Mouse (Mus musculus): ENCODE data around the gene Arap1.

Arap1 gene

DNA sequence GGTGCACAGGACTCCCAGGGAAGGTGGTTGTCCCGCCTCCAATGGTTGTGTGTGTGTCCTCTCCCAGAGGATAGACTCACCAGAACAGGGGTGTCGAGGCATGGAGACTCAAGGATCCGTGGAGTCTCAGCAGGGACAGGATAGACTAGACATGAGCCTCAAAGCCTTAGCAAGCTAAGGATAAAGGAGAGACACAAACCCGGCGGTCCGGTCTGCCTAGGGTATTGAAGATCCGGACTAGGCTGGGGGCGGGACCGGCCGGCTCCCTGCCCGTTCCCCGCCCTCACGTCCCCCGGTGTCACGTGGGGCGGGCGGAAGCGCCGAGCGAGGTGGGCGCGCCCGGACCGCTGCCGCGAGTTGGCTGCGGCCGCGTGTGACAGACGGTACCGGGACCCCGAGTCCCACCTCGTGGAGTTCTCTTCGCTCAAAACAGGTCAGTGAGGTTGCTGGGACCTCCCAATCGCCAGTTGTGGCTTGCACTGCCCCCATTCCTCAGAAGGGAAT, at the start of gene Arap1:
Arap1 (plus strand) TSS at position 301 of the 504 bp plus-strand sequence.
- DNase-seq (ENCODE audit: low spot score) = no peak

- DNase-seq (ENCODE audit: low spot score) = no peak
Observed at GRCm38 (mm10) chr7:101298375-101298774, 49.5 kb upstream of the Arap1 start.

DNA sequence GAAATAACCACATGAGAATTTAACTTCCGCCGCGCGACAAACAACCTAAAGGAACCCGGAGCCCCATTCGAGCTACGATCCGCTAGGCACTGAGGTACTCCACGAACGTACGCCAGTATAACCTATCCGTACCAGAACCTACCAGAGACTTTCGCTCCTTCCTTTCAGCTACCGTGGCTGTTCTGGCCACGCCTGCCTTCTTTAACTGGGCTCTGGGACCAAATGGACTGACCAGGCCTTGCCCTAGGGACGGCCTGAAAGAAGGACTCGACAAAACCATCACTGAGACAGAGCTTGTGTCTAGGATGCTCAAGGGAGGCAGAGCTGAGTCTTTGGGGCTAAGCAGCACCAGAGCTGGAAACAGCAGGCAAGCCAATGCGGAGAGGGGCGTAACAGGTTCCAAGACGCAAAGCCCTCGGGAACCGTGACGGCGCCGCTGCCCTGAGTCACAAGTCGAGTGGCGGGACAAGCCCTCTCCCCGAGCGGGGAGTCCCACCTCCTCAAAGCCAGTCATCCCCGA, 46.4 kb upstream of the Arap1 start:
- no peak for DNase-seq (ENCODE audit: low spot score)

GRCm38 (mm10) chr7:101301881-101302456, 45.9 kb upstream of the Arap1 start, which contains the start of gene Atg16l2:
Atg16l2 (minus strand) TSS chr7:101302251.
- DNase-seq (ENCODE audit: low spot score) = peak; percentile 65

DNA sequence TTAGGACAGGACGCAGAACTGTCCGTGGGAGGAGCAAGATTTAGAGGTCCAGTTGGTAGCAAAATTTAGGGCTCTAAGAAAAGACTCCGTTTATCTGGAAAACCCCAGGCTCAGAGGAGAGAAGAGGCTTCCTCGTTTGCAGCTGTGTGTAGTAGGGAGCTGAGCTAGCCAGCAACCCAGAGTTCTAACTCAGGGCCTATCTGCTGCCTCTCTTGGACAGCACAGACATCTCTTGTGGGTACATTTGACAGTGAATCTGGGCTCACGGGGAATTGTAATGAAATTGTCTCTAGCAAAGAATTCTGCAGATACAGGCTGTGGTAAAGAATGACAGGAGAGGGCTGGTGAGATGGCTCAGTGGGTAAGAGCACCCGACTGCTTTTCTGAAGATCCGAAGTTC, 45.2 kb upstream of the Arap1 start:
- DNase-seq (ENCODE audit: low spot score) = no peak

DNA sequence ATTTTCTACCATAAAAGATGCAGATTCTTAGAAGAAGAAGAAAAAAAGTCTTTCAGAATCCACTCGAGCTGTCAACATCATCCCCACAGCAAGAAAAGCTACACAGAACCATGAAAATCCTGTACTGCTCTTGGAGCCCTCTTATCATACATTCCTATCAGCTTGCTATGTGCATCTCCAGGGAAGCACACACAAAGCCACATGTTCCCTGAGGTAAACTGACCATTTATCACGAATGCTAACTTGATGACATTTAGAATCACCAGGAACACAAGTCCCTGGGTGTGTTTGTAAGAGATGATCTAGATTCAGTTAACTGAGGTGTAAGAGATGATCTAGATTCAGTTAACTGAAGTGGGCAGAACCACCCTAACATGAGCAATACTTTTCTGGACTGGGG, 41.0 kb upstream of the Arap1 start:
- DNase-seq (ENCODE audit: low spot score) = no peak

GRCm38 (mm10) chr7:101309985-101310326, 37.9 kb upstream of the Arap1 start:
- no peak for DNase-seq (ENCODE audit: low spot score)

DNA sequence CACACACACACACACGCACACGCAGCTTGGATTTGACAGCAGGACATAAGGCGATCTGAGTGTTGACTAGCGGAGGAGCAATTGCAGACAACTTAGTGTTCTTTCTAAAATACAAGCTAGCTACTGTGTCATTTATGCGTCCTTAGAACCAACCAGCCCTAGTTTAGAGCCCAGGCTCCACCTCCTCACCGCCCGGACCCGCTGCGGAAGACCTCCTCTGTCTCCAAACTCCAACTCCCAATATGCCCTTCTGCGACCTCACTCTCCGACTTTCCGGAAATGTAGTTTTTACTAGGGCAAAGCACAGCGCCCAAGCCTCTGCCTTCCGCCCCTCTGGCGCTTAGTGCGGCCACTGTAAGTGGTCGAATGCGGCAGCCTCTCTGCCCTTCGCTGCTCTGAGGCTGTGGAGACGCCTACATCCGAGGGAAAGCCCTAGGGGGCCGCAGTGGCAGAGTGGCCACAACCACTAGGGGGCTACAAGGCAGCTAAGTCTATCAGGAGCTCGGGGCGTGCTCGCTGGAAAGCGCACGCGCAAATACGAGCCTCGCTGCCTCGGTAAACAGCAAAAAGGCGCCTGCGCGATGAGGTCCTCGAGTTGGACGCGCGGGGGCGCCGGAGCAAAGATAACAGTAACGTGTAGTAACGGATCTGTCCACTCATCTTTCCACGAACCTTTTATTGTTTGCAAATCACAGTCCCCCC, 37.4 kb upstream of the Arap1 start:
- DNase-seq (ENCODE audit: low spot score) = peak; percentile 80

GRCm38 (mm10) chr7:101311061-101311460, 36.8 kb upstream of the Arap1 start:
- no peak for DNase-seq (ENCODE audit: low spot score)

DNA sequence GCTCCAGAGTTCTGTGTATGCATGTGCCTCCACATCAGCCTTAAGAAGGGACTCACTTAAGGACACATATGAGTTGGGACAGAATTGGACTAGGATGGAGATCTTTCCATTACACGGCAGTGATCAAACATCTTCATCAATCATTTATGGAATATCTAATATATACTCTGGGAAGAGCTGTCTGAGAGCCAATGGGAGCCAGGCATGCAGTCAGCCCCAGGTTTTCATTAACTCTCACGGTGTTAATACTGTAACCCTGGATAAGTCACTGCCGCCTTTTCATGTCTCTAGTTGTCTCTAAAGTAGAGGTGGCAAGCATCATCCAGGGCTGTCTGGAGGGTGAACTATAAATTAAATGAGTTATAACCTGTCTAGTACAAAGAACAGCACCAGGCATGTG, 34.8 kb upstream of the Arap1 start:
- no peak for DNase-seq (ENCODE audit: low spot score)

GRCm38 (mm10) chr7:101314396-101314795, 33.5 kb upstream of the Arap1 start:
- DNase-seq (ENCODE audit: low spot score) = no peak

GRCm38 (mm10) chr7:101315699-101316098, 32.2 kb upstream of the Arap1 start:
- no peak for DNase-seq (ENCODE audit: low spot score)

DNA sequence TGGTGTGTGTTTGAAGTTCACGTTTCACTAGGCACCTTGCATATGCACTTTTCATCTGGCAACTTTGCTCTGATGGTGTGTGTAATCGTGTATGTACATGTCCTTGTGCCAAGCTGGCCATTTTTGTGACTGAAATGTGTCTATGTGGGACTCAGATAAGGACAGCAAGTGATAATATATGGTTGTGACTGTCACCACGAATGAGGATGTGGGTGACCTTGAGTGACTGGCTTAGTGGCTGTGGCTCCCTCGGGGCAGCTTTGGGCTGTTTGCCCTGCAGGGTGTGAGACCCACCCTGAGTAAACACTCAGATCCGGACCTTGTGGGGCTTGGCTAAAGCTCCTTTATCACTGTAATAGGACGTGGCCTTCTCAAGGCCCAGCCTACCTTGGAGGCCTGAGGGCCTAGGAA, 31.3 kb upstream of the Arap1 start:
- DNase-seq (ENCODE audit: low spot score) = no peak

DNA sequence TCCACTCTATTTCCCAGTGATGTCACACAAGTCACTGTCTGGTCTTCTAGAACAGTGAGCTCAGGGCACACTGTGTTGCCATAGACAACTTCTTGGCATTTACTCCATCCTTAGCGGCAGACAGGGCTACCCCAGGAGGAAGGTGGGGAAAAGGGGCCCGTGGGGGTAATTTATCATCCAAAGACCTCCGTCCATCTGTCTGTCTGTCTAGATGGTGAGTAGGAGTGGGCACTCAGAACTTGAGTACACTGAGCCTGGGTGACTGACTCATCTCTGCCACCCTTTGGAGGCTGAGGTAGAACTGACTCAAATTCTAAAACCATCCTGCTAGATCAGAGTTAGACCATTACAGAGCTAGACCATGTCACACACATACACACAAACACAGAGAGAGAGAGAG, 30.9 kb upstream of the Arap1 start, which contains the start of gene Stard10:
Stard10 (plus strand) TSS at position 73 of the 400 bp plus-strand sequence.
- no peak for DNase-seq (ENCODE audit: low spot score)

GRCm38 (mm10) chr7:101318848-101319247, 29.0 kb upstream of the Arap1 start:
- DNase-seq (ENCODE audit: low spot score) = no peak

DNA sequence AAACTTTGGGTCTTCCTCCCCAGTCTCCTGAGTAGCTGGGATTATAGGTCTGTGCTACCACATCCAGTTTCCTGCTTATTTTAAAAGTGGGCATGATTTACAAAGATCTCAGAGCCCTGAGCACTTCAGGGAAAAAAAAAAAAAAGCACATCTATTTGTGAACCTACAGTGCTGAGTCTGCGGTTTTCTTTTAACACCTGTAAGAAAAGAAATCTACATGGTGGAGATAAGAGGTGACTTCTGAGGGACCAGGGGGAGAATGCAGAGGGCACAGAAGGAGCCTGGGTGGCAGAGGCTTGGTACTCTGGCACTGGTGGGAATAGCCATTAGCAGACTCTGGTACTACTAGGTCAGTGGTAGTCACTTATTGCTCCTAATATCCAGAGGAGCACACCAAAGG, 28.1 kb upstream of the Arap1 start:
- DNase-seq (ENCODE audit: low spot score) = no peak

- no peak for DNase-seq (ENCODE audit: low spot score)
Observed at GRCm38 (mm10) chr7:101320399-101321217, 27.3 kb upstream of the Arap1 start.

- no peak for DNase-seq (ENCODE audit: low spot score)
Observed at GRCm38 (mm10) chr7:101321218-101321827, 26.5 kb upstream of the Arap1 start.

GRCm38 (mm10) chr7:101323141-101323594, 24.7 kb upstream of the Arap1 start:
- DNase-seq (ENCODE audit: low spot score) = no peak

DNA sequence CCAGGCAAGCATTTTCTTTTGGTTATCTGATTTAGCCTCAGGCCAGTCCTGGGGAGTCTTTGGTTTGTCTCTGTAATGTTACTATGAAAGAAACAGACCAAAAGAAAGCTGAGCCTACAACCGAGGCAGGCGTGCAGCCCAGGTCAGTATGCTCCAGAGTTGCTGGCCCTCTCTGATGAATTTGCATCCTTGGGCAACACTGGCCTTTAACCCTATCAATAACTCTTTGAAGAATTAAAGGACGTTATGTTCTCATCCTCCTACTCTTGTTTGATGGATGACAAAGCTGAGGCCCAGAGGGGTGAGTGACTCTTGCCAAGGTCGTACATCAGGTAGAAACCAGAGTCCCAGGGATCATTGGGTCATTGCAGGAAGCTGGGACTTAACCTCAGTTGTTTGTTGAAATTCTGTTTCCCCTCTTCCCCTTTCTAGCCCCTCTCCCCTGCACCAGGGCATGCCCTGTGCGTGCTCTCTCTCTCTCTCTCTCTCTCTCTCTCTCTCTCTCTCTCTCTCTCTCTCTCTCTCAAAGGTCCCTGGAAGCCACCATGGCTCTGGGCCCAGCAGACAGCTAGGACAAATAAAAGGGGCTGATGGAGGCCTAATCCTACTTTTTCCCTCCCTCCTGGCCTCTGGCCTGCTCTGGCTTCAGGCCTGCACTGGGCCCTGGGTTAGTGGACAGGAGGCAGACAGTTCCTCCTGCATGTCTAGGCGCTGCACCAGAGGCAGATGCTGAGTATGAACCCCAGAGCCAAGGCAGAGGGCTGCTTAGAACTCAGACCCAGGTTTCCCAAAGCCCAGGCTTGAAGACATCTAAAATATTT, 23.5 kb upstream of the Arap1 start:
- DNase-seq (ENCODE audit: low spot score) = no peak

GRCm38 (mm10) chr7:101326006-101326405, 21.9 kb upstream of the Arap1 start:
- DNase-seq (ENCODE audit: low spot score) = no peak

All from urinary bladder, postnatal 10 days (tissue).